Mouse (Mus musculus): Measurements from ENCODE around the gene Spib.

Spib gene

DNA sequence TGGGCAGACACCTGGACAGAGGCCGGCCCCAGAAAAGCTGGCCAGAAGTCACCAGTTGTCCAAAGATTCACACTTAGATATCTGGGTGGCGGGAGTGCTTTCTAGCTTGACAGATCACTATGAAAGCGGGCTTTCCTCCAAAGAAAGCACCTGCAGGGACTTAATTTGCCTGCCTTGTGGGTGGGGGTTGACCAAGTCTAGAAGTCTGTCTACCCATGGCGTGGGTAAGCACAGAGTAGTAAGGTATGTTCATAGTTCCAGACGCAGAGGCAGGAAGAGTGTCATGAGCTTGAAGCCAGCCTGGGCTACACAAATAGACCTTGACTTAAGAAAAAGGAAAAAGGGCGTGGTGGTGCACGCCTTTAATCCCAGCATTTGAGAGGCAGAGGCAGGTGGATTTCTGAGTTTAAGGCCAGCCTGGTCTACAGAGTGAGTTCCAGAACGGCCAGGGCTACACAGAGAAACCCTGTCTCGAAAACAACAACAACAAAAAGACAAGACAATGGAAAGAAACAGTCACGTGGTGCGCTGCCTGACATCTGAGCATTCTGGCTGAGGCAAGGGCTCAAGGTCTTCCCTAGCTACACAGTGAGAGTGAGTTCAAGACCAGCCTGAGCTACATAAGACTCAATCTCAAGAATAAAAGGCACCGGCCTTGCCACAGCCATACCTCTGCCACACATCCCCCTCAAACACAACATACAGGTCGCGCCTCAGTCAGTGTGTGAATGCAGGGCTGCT is 5.3 kb downstream of the Spib start:
- peak; percentile 76 for DNase-seq (ENCODE audit: low read depth, low spot score)

DNA sequence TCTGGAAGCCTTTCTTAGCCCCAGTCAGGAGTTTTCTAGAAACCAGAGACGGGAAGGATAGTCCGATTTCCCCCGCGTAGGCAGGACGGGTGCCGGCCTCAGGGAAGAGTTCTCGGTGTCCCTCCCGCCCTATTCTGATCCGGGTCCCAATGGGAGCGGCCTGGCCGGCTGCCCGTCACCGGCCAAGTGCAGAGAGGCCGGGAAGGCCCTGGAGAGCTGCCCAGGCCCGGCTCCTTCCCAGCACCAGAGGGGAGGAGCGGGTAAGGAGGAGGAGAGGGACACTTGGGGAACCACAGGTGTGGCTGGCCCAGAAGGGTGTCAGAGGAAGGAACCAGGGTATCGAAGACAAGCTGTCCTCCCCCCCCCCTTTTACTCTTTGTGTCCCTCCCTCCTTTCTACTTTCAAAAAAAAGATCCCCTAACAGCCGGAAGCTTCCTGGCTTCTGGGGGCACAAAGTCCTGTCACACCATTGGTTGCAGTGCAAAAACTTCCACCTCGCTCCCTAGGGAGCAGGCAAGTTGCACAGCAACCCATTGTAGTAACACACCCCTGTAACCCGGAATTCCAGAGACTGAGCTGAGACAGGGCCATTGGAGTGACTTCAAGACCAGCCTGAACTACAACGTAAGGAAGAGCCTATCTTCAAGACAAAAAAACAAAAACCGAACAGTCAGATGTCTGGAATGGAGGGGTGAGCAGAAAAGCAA is 6.6 kb downstream of the Spib start:
- DNase-seq (ENCODE audit: low read depth, low spot score): peak; percentile 24

DNA sequence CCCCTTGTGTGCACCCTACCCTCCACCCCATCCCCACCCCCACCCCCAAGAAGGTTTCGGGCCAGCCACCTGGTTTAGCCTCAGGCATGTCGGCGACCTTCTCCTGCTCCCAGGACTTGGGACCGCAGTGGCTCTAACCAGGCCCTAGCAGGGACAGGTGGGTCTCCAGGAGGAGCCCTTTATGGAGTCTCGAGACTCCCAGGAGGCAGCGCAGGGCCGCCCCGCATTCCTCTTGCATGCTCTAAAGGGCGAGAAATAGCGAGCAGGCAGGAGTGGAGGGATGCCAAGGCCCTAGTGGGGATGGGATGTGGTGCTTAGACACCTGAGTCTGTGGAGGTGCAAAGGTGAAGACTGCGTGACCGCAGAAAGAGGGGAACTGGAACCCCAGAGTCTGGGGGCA is 7.4 kb downstream of the Spib start, which contains the start of gene Mybpc2:
Gene Mybpc2 (minus strand): TSS at position 155 of the 400 bp plus-strand sequence.
- DNase-seq (ENCODE audit: low read depth, low spot score): no peak

DNA sequence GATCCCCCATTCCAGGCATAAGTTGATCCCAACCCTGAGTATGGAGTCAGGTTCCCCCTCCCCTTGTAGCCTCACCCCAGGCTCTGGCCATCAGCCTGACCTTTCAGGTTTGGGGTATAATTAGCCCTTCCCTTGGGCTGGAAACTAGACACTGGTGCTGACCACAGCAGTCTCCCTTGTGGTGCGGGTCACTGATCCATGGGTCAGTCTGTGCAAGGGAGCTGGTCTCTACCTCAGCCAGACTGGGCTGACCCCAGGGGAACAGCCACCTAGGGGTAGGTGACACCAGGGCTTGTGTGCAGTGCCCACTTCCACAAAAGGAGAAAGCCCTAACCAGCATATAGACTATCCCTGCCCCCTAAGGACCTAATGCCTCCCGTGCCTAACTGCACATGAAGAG is 8.8 kb downstream of the Spib start:
- no peak for DNase-seq (ENCODE audit: low read depth, low spot score)

DNA sequence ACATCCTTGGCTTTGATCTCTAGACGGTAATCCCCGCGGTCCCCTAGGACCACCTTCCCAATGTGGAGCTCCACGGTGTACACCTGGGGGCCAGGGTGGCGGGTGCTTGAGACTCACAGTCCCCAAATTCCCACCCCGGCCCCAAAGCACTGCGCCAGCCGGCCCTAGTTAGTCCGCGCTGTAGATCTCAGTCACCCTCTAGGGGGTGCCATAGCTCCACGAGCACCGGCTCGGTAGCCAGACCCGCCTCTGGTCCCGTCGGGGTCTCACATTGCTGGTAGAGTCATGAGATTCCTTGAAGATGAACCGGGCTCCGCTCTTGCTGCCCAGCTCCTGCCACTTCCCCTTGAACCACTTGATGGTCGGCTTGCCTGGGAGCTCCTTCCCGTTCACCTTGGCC is 10.2 kb downstream of the Spib start:
- peak; percentile 72 for DNase-seq (ENCODE audit: low read depth, low spot score)

DNA sequence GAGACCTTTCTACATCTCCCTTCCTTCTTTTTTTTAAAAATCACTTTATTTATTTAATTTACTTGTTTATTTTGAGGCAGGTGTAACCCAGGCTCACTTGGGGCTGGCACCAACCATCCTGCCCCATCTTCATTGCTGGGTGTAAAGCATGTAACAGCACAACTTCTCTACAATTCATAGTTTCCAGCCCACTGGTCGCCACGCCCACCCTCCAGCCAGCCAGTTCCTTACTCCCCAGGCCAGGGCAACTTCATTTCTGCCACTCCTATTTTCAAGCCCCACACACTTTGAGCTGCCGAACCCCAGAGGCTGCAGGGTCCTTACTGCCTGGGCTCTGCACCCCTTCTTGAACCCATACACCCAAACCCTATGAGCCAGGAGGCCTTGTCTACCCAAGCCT is 10.9 kb downstream of the Spib start:
- DNase-seq (ENCODE audit: low read depth, low spot score): peak; percentile 53

DNA sequence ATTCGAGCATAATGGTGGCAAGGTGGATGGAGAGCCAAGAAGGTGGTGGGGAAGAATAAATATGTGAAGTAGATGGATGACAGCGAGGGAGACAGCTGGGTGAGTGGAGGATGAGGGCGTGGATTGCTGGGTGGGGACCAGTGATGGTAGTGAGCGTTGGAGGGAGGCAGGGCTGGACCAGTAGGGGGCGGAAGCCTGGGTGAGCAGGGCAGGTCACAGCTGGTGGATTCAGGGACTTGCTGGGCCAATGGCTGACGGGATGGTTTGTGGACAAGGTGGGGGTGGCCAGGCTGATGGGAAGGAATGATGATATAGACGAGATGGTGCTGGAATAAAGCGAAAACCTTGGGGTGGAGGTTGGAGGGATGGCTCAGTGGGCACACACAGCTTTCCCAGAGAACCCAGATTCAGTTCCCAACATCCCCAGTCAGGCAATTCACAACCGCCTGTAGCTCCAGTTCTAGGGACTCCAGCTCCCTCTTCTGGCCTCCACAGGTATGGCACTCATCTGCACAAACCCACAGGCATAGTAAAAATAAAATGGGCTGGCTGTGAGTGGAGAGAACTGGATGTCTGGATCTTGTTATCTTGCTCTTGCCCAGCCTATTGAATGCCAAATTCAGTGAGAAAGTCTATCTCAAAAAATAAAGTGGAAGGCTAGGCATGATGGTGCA is 12.5 kb downstream of the Spib start:
- DNase-seq (ENCODE audit: low read depth, low spot score): peak; percentile 48

DNA sequence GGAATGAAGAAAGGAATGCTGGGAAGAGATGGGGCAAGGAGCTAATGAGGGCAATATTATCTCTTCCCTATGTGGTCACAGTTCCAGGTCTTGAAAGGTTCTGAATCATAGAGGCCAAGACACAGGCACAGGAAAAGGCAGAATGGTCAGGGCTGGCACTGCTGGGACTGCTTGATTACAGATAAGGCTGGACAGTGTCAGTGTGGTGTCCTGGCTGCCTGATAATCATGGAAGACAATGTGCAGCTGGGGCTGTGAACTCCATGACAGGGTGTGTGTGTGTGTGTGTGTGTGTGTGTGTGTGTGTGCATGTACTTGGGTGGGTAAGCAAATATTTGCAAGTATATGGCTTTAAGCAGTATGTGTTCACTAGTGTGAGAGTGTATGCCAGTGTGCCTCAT is 24.4 kb downstream of the Spib start:
- DNase-seq (ENCODE audit: low read depth, low spot score): no peak

DNA sequence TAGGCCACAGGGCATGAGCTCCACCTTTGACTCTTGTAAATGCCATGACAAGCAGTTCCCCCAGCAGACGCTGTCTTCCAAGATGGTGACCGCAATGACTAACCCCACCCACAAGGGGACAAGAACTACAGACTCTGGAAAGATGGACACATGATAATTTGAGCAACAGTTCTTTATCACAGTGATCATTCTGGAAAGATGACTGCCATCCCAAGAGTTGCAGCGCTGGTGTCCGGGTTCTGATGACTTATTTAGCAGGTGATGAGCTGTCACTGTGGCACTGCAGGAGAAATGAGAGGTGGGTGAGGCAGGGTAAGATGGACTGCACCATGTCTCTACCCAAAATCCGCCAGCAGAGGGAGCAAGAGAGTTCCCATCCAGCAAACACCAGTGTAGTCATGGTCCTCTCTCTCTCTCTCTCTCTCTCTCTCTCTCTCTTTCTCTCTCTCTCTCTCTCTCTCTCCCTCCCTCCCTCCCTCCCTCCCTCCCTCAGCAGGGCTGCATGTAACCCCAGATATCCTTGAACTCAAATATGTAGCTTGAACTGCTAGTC is 30.2 kb downstream of the Spib start:
- peak; percentile 75 for DNase-seq (ENCODE audit: low read depth, low spot score)

DNA sequence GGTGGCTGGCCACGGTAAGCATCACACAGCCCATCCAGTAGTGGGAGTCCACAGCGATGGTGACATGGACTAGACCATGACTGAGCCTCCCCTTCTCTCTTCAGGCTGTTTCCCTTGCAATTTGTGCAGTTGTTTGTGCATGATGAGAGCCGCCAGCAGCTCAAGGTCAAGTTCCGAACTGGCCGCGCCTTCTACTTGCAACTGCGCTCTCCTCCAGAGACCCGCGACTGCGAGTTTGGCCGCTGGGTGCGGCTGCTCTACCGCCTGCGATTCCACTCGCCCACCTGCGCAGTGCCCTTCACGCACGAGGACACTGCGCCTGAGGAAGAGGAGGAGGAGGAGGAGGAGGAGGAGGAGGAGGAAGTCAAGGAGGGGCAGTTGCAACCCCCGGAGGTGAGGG is 31.8 kb downstream of the Spib start:
- DNase-seq (ENCODE audit: low read depth, low spot score): no peak

DNA sequence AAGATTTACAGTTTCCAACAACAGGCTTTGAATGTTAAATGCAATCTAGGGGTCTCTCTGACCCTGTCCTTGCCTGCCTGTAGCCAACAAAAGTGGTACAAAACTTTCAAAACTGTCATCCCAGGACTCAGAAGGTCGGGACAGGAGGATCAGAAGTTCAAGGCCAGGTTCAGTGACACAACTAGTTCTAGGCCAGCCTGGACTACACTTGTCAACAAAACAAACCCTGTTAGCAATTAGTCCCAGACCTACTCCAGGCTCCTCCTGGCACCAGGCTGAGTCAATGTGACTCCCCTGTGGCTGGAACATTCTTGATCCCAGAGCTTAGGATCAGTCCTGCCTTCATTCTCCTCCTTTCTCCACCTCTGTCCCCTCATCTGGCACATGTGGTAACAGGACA is 32.9 kb downstream of the Spib start:
- DNase-seq (ENCODE audit: low read depth, low spot score): no peak

DNA sequence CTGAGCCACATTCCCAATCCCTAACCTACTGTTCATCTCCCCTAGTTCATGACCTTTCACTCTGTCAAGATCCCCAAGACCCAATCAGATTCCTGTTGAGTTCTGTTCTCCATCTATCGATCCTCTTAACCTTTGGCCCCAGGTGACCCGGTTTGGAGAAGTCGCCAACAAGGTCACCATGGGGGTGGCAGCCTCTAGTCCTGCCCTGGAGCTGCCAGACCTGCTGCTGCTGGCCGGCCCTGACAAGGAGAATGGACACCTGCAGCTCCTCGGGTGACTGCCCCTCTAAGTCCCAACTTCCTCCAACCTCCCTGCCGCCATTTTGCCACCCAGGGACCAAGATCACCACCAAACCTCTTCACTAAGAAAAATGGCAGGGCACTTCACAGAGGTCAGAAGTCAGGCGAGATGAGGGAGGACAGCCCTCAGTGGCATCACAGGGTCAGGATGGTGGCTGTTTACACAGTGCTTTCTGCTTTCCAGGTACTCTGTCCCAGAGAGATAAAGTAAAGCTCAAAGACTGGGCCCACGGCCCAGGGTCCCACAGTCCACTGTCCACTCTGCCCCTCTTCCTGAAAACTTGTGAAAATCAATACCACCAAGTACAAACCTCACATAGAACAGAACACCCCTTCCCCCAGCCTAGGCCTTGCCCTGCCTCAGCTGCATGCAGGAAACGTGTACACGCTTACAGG is 34.4 kb downstream of the Spib start:
- peak; percentile 39 for DNase-seq (ENCODE audit: low read depth, low spot score)

DNA sequence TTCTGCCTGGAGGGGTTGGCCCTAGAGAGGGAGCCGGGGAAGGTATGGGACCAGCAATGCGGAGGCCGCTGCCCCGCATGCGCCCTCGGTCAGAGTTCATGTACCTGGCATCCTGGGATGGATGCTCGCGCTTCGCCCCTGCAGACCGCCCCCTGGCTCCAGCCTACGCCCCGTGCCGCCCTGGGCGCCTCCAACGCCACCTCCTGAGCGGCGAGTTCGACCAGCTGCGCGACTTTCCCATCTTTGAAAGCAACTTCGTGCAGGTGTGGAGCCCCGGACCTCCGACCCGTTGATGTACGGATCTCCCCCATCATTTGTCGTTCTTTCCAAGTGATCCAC is 35.1 kb downstream of the Spib start:
- DNase-seq (ENCODE audit: low read depth, low spot score): no peak

DNA sequence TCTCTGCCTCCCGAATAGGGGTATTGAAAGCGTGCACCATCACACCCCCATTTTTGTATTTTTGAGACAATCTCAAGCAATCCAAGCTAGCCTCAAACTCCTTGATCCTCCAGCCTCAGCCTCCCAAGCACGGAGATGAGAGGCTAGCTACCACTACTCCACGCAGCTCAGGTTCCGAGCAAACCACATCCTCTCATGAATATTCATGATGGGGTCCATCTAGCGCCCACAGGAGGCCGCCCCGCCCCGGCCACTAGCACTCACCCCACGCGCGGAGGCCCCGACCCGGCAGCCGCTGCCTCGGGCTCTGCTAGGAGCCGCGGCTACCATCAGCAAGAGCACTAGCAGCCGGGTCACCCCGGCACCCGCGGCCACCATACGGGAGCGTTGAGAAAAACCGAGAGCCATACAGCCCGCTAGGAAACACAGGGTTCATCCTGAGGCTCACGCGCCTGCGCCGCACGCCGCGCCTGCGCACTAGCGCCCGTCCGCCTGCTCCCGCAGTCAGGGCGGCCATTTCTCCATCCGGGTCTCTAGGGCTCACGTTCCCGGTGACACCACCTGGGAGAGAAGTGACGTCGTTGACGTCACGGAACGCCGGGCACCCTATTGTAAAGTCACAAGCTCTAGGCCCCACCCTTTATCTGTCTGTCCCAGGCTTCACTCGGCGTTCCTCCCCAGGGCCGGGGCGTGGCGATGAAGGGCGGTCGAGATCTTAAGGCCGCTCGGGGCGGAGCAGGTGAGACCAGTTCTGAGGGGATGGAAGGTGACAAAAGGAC is 35.7 kb downstream of the Spib start, which contains the start of the genes Emc10 and Fam71e1:
Gene Emc10 (minus strand): TSS at position 538 of the 779 bp plus-strand sequence.
Gene Fam71e1 (plus strand): TSS at position 590 of the 779 bp plus-strand sequence.
- peak; percentile 100 for DNase-seq (ENCODE audit: low read depth, low spot score)

DNA sequence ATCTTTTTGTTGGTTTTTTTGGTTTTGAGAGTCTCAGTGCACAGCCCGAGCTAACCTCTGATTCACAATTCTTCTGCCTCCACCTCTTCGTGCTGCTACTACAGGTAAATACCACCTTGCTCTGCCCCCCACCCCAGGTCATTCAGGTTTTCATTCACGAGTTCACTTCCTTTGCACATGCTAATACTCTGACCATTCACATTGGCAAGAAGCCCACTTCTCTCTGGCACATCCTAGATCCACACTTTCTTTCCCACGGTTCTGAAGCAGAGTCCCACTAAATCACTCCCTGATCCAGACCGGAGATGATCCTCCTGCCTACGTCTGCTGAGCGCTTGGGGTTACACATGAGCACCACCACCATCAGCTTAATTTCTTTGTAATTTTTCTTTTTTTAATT is 36.8 kb downstream of the Spib start:
- DNase-seq (ENCODE audit: low read depth, low spot score): no peak

DNA sequence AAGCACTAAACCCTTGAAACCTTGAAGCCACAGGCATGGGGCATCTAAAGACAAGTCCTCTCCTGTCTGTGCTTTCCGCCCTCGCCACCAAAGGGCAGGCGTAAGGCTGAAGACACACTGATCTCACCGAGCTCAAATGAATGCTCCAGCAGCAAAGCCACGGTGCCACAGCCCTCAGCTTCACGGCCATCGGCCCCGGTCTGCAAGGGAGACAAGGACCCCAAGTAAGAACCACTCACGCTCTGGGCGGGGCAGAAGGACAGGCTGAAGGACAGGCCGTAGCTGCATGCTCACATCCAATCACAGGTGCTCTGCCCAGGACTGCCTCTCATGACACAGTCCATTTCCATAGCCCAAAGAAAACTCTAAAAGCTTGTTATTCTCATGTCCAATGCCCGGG is 37.2 kb downstream of the Spib start:
- DNase-seq (ENCODE audit: low read depth, low spot score): no peak

DNA sequence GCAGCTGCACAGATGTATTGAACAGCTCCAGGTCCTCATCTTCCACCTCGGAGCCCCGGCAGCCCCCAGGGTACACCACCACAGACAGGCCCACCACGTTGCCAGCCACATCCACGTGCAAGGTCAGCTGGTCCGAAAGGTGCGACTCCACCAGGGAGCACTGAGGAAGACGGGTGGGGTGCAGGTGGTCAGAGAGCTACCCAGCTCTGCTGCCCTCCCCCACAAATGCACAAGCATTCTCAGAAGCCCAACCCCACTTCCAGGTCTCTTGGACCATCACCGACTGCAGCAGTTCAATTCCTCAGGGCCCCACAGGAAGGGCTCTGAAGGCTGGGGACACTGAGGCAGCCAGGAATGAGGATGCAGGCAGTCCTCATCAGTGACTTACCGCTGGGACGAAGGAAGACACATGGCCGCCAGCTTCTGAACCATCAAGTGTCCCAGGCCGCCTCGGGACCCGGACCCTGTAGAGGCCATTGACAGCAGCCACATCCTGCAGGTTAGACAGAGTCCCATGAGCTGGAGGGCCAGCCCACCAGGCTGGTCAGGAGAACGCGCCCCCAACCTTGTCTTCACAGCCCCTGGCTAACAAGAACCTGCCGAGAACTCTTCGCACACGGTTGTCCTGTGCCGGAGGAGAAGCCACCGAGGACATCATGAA is 39.6 kb downstream of the Spib start:
- DNase-seq (ENCODE audit: low read depth, low spot score): no peak

DNA sequence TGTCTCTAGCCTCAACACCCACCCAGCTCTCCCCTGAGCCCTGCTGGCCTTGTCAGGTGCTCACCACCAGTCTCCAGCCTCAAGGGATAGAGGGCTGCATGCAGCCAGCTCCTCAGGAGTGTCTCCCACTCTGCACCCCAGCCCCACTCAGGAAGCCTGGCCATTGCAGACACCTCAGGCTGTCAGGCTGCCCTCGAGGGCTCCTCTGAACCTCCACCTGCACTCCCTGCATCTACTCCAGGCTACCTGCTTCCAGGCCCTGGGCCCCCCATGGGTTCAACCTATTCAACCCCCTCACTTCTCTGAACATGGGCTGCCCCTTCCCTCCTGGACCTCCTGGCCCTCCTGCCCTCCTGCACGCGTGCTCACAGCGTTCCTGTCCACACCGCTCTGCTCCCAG is 40.5 kb downstream of the Spib start:
- no peak for DNase-seq (ENCODE audit: low read depth, low spot score)

DNA sequence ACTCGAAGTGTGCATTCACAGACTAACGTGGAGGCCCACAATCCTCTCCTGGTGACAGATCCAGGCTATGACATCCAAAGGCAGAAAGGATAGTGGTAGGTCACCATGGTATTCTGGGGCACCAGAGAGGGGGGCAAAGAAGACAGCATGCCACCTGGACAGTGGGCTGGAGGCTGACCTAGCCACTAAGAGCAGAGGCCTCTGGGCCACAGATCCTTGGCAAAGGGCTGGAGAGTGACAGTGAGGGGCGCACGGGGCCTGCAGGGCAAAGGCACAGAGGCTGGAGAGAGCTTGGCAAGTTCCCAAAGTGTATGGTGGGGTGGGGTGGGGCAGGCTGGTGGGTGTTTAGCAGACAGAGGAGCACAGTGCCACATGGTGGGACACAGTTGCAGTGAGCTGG is 41.6 kb downstream of the Spib start:
- DNase-seq (ENCODE audit: low read depth, low spot score): no peak

DNA sequence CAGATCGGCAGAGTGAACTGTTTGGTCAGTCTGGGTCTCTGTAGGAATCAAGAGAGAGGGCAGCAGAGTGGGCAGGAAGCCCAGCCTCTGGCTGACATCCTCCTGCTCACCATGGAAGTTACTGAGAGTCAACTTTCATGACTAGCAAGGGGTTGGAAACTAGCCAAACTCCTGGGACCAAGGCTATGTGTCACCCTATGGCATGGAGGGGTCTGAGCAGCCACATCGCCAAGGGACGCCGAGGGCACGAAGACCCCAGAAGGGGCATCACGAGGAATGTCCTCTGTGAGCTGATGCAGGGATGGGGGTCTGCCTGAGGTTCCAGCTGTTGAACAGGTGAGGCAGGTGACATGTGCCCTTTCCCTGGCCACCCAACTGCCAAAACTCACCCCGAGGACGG is 43.3 kb downstream of the Spib start:
- no peak for DNase-seq (ENCODE audit: low read depth, low spot score)

Data from A20 (cell line).